In the genomic region with DNA sequence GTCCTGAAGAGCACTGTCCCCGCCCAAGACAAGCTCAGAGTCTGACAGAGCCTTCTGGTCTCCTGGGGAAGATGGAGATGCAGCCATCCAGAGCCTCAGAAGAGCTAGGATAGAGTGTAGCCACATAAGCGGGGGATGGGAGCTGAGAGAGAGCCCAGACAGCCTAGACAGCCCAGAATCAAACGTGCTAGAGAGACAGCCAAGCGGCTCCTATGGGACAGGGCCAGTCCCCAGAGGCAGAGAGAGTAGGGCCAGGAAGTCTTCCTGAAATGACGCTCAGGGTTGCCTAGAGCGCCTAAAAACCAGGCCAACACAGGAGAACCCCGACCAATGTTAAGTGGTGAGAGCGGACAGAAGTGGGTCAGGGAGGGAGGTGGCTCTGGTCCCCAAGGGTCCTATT, we compare ENCODE assay signal across 11 mouse cellular contexts. TPM values are rescaled to one million over a fixed set of nuclear protein-coding genes. Genes with fewer than 3 reads are reported as not detected.
DNase-seq lines count a peak whose midpoint lies in the region; ATAC-seq lines count a peak whose summit lies in the region.
"Had no signal": no experiment of that assay in that cellular context is flagged by ENCODE, and none has a peak within 500 bp of the region (broad histone marks: within the 10 kb centered on the region; RNA-seq: fewer than 3 reads in every experiment).

No protein-coding gene starts in this region.

- H3K4me3 ChIP-seq in heart, embryonic 11.5 days (ENCODE audit: low read depth, low read length) = no peak overlapping the region
- H3K4me3 ChIP-seq in midbrain, embryonic 15.5 days = no peak overlapping the region
- no peak overlapping the region for H3K4me3 ChIP-seq in midbrain, embryonic 11.5 days (ENCODE audit: low read depth, low read length)
- H3K4me3 ChIP-seq in heart, embryonic 15.5 days = no peak overlapping the region
- H3K4me3 ChIP-seq: erythroblast, embryonic 14.5 days had no signal

- peaks cover 15% of the 10 kb centered on the region for H3K4me1 ChIP-seq in heart, embryonic 11.5 days (ENCODE audit: control insufficient read depth, insufficient read depth, low read length)
- H3K4me1 ChIP-seq in midbrain, embryonic 15.5 days = peaks cover 37% of the 10 kb centered on the region
- H3K4me1 ChIP-seq in midbrain, embryonic 11.5 days (ENCODE audit: control insufficient read depth, insufficient read depth, low read length) = peaks cover 7% of the 10 kb centered on the region
- peaks cover 35% of the 10 kb centered on the region for H3K4me1 ChIP-seq in heart, embryonic 15.5 days (replicated peaks)

- H3K9ac ChIP-seq in heart, embryonic 11.5 days (ENCODE audit: low read depth, low read length) = no peak overlapping the region
- no peak overlapping the region for H3K9ac ChIP-seq in midbrain, embryonic 15.5 days
- H3K9ac ChIP-seq in midbrain, embryonic 11.5 days (ENCODE audit: low read length) = no peak overlapping the region; the same call in 1 of the 2 replicates
- H3K9ac ChIP-seq in heart, embryonic 15.5 days = no peak overlapping the region
- H3K9ac ChIP-seq: lung, embryonic 14.5 days had no signal

- peaks cover 22% of the 10 kb centered on the region for H3K36me3 ChIP-seq in heart, embryonic 11.5 days (ENCODE audit: control insufficient read depth, insufficient read depth, low read length)
- peaks cover 27% of the 10 kb centered on the region for H3K36me3 ChIP-seq in midbrain, embryonic 15.5 days (replicated peaks)
- H3K36me3 ChIP-seq in midbrain, embryonic 11.5 days (ENCODE audit: control insufficient read depth, insufficient read depth, low read length) = peaks cover 32% of the 10 kb centered on the region
- H3K36me3 ChIP-seq in heart, embryonic 15.5 days = peaks cover 39% of the 10 kb centered on the region

- peak; percentile 96 for DNase-seq in heart, adult 11 months
- DNase-seq in midbrain, embryonic 11.5 days (ENCODE audit: low spot score, missing footprints) = no peak
- DNase-seq in embryo, embryonic 9.5 days (ENCODE audit: extremely low spot score) = no peak
- DNase-seq in cerebellum, adult 9-11 months = no peak
- DNase-seq: lung, embryonic 14.5 days; thymus, postnatal 14 days had no signal

- WGBS in heart, embryonic 11.5 days (ENCODE audit: insufficient replicate concordance) = 69% methylated on average over 8 of the region's 8 CpGs
- 63% methylated on average over 8 of the region's 8 CpGs for WGBS in midbrain, embryonic 15.5 days
- 72% methylated on average over 8 of the region's 8 CpGs for WGBS in midbrain, embryonic 11.5 days
- 61% methylated on average over 8 of the region's 8 CpGs for WGBS in heart, embryonic 15.5 days

- no peak overlapping the region for H3K27ac ChIP-seq in heart, embryonic 11.5 days (ENCODE audit: low read depth, low read length)
- peak overlapping the region; percentile 27; the same call in 1 of the 2 replicates for H3K27ac ChIP-seq in midbrain, embryonic 15.5 days
- no peak overlapping the region for H3K27ac ChIP-seq in midbrain, embryonic 11.5 days (ENCODE audit: low read depth, low read length)
- 0 out of 2 replicates have a peak overlapping the region, but pooled peaks have one; percentile 7 for H3K27ac ChIP-seq in heart, embryonic 15.5 days

- H3K4me2 ChIP-seq in heart, embryonic 11.5 days = no peak overlapping the region
- no peak overlapping the region for H3K4me2 ChIP-seq in midbrain, embryonic 15.5 days
- no peak overlapping the region for H3K4me2 ChIP-seq in midbrain, embryonic 11.5 days
- no peak overlapping the region for H3K4me2 ChIP-seq in heart, embryonic 15.5 days
- H3K4me2 ChIP-seq: lung, embryonic 14.5 days had no signal

- ATAC-seq in heart, embryonic 11.5 days (replicated peaks; ENCODE audit: insufficient number of reproducible peaks, low FRiP score, low TSS enrichment) = no peak
- peak; percentile 12; the same call in 1 of the 2 replicates for ATAC-seq in midbrain, embryonic 15.5 days (replicated peaks)
- no peak for ATAC-seq in midbrain, embryonic 11.5 days (ENCODE audit: low FRiP score)
- ATAC-seq in heart, embryonic 15.5 days (replicated peaks; ENCODE audit: insufficient number of reproducible peaks, insufficient read depth, low FRiP score, low read depth) = no peak

- H3K9me3 ChIP-seq in heart, embryonic 11.5 days (replicated peaks; ENCODE audit: control insufficient read depth, low read length) = no peaks in the 10 kb centered on the region
- H3K9me3 ChIP-seq in midbrain, embryonic 15.5 days = no peaks in the 10 kb centered on the region
- no peaks in the 10 kb centered on the region for H3K9me3 ChIP-seq in midbrain, embryonic 11.5 days (ENCODE audit: control insufficient read depth, low read length)
- H3K9me3 ChIP-seq in heart, embryonic 15.5 days (replicated peaks) = no peaks in the 10 kb centered on the region

- H3K27me3 ChIP-seq in heart, embryonic 11.5 days (ENCODE audit: control insufficient read depth, insufficient read depth, low read length) = no peaks in the 10 kb centered on the region
- no peaks in the 10 kb centered on the region for H3K27me3 ChIP-seq in midbrain, embryonic 15.5 days (replicated peaks)
- H3K27me3 ChIP-seq in midbrain, embryonic 11.5 days (ENCODE audit: control insufficient read depth, insufficient read depth, low read length) = no peaks in the 10 kb centered on the region
- H3K27me3 ChIP-seq in heart, embryonic 15.5 days = no peaks in the 10 kb centered on the region
- H3K27me3 ChIP-seq: CH12.LX had no signal

RNA-seq across cellular contexts. Expression of a gene that starts 39.3 kb away (rescaled TPM):
- polyA plus RNA-seq in heart, embryonic 11.5 days (2014; fragmentation: Nextera tagmentation; extraction: Ambion mirVana) = 23.5 and 24.4 TPM in 2 replicates
- polyA plus RNA-seq in midbrain, embryonic 15.5 days (2015; fragmentation: Nextera tagmentation; extraction: Ambion mirVana) = 36.3 and 38.6 TPM in 2 replicates
- polyA plus RNA-seq in midbrain, embryonic 11.5 days (2014; fragmentation: Nextera tagmentation; extraction: Ambion mirVana) = 26.9 and 27.4 TPM in 2 replicates
- polyA plus RNA-seq in heart, embryonic 15.5 days (2015; fragmentation: Nextera tagmentation; extraction: Ambion mirVana) = 17.1 and 24.2 TPM in 2 replicates

Comparison
In these comparisons a context has a peak if more than half of its experiments do, and no peak if none do; other contexts are left out.
1. H3K27ac ChIP-seq: peak in midbrain, embryonic 15.5 days (single experiment) and heart, embryonic 15.5 days (single experiment); none in heart, embryonic 11.5 days (single experiment) and midbrain, embryonic 11.5 days (single experiment).